Mouse (Mus musculus) lung, adult 2 months (tissue): ENCODE measurements around the gene Snx11. TPM values are rescaled to one million over a fixed set of nuclear protein-coding genes. Genes with fewer than 3 reads are reported as not detected.
A peak's percentile ranks its signal among the peaks of the same experiment; 100 is the strongest.
"Not testable (repeated sequence)": the region's sequence is repeated elsewhere in the genome, so short reads cannot be mapped to it uniquely, and the experiment has no call there.

Source experiments
- DNase-seq: peaks from one replicate; pipeline ENCODE4 v3.0.0; 2022
- H3K4me1 ChIP-seq: fragments of 200-500 bp; 2 replicates; pipeline ENCODE4 v1.6.1; 2011; ENCODE audit warnings: low read length; ENCODE audit not compliant: control insufficient read depth, insufficient read depth
- H3K4me3 ChIP-seq: fragments of 200-500 bp; replicated peaks from 2 replicates; pipeline ENCODE3; 2011; ENCODE audit warnings: low read depth, mild to moderate bottlenecking, control low read depth, low read length; ENCODE audit errors: extremely low read depth
- CTCF ChIP-seq: fragments of 200-500 bp; IDR thresholded peaks from 2 replicates; pipeline ENCODE4 v1.5.1; 2011; ENCODE audit warnings: mild to moderate bottlenecking, low read length, control low read depth; ENCODE audit not compliant: insufficient read depth
- POLR2A ChIP-seq: fragments of 200-500 bp; IDR thresholded peaks from 2 replicates; pipeline ENCODE4 v1.6.1; 2011; ENCODE audit warnings: low read depth, mild to moderate bottlenecking, control low read depth, low read length, borderline replicate concordance; ENCODE audit errors: extremely low read depth
- WGBS: fragments of 180-500 bp; shearing (Covaris S2); methylation state at CpG from one replicate; pipeline ENCODE4 v1.1.7; 2018; 5-methylcytosine and 5-hydroxymethylcytosine counted together
- polyA plus RNA-seq: library from polyadenylated mRNA; depleted of rRNA; stranded (reverse); fragments of >200 nt; gene quantifications from 2 replicates; pipeline ENCODE4 v1.2.3, GENCODE M21; 2012

Gene Snx11
- polyA plus RNA-seq, 1 experiment: 26.8 TPM

GRCm38 (mm10) chr11:96799511-96799910, 22.2 kb upstream of the Snx11 start:
- 91% methylated on average over 2 of the region's 2 CpGs for WGBS
- no peak overlapping the region for H3K4me3 ChIP-seq
- TF ChIP-seq CTCF (no peak), POLR2A (no peak)
- H3K4me1 ChIP-seq: 0 out of 2 replicates have a peak, but pooled peaks cover 3% of the 10 kb centered on the region
- DNase-seq: no peak

- WGBS: 16% methylated on average over 1 of the region's 1 CpGs
- TF ChIP-seq CTCF (0 out of 2 replicates have a peak, but pooled peaks have one; percentile 9), POLR2A (no peak)
- no peak for DNase-seq
- H3K4me3 ChIP-seq: no peak overlapping the region
- 0 out of 2 replicates have a peak, but pooled peaks cover 3% of the 10 kb centered on the region for H3K4me1 ChIP-seq
These were observed 19.2 kb upstream of the Snx11 start for GRCm38 (mm10) chr11:96796586-96796985.

DNA sequence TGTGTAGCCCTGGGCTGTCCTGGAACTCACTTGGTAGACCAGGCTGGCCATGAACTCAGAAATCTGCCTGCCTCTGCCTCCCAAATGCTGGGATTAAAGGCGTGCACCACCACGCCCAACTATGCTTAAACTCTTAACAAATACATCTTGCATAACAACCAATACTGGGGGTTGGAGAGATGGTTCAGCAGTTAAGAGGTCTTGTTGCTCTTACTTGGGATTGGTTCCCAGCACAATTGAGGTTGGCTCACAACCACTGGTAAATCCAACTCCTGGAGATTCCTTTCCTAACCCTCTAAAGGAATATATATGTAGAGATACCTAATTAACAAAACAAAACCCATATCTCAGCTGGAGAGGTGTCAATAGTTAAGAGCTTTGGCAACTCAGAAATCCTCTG, 18.7 kb upstream of the Snx11 start:
- Histone ChIP-seq H3K4me1 (0 out of 2 replicates have a peak, but pooled peaks cover 3% of the 10 kb centered on the region), H3K4me3 (no peak overlapping the region)
- no peak for DNase-seq
- TF ChIP-seq POLR2A (no peak), CTCF (no peak)
- 77% methylated on average over 2 of the region's 2 CpGs for WGBS

DNA sequence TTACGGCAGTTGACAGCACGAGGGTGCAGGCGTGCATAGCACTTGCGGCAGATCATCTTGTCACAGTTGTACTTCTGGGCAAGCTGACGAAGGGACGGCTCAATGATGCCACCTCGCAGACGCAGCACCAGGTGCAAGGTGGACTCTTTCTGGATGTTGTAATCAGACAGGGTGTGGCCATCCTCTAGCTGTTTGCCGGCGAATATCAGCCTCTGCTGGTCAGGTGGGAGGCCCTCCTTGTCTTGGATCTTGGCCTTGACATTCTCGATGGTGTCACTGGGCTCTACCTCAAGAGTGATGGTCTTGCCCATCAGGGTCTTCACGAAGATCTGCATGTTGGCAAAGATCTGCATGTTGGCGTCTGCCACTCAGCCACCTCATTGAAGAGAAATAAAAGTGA, 18.1 kb upstream of the Snx11 start:
- H3K4me3 ChIP-seq: no peak overlapping the region
- no peak for DNase-seq
- H3K4me1 ChIP-seq: peaks cover 6% of the 10 kb centered on the region; the same call in 1 of the 2 replicates
- TF ChIP-seq CTCF (no peak), POLR2A (no peak)
- WGBS: 84% methylated on average over 13 of the region's 13 CpGs

GRCm38 (mm10) chr11:96790681-96791080, 13.3 kb upstream of the Snx11 start:
- H3K4me3 ChIP-seq: no peak overlapping the region
- H3K4me1 ChIP-seq: peaks cover 9% of the 10 kb centered on the region
- TF ChIP-seq POLR2A: no peak
- TF ChIP-seq CTCF: no peak
- no peak for DNase-seq
- 14% methylated on average over 1 of the region's 1 CpGs for WGBS

DNA sequence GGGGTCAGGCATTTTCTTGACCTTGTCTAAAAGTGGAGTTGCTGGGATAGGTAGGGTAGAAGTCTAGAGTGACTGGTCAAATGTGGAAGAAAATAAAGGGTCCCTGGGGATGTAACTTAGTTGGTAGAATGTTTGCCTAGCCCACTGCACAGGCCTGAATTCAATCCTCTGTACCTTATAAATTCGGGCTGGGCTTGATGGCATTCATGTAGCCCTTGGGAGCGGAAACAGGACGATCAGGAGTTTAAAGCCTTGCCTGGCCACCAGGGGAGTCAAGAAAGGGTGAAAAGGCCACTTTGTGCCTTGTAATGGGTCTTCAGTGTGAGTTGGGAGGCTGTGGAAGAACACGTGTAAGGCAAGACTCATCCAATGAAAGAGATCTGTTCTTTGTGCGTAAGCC, 12.6 kb upstream of the Snx11 start:
- Histone ChIP-seq H3K4me1 (peaks cover 6% of the 10 kb centered on the region), H3K4me3 (peak overlapping the region; percentile 78)
- WGBS: 10% methylated on average over 5 of the region's 5 CpGs
- DNase-seq: no peak
- no peak for TF ChIP-seq CTCF
- TF ChIP-seq POLR2A: no peak

GRCm38 (mm10) chr11:96788871-96789795, 11.8 kb upstream of the Snx11 start, which contains the start of gene Cbx1:
Gene Cbx1, plus strand, starts transcription at chr11:96789127.
- Histone ChIP-seq H3K4me3 (peak within 1 kb of the TSS; percentile 78), H3K4me1 (peaks cover 6% of the 10 kb centered on the region)
- TF ChIP-seq POLR2A (peak; percentile 74; the same call in 1 of the 2 replicates), CTCF (no peak)
- under 1% methylated on average over 92 of the region's 93 CpGs for WGBS
- peak; percentile 91 for DNase-seq

DNA sequence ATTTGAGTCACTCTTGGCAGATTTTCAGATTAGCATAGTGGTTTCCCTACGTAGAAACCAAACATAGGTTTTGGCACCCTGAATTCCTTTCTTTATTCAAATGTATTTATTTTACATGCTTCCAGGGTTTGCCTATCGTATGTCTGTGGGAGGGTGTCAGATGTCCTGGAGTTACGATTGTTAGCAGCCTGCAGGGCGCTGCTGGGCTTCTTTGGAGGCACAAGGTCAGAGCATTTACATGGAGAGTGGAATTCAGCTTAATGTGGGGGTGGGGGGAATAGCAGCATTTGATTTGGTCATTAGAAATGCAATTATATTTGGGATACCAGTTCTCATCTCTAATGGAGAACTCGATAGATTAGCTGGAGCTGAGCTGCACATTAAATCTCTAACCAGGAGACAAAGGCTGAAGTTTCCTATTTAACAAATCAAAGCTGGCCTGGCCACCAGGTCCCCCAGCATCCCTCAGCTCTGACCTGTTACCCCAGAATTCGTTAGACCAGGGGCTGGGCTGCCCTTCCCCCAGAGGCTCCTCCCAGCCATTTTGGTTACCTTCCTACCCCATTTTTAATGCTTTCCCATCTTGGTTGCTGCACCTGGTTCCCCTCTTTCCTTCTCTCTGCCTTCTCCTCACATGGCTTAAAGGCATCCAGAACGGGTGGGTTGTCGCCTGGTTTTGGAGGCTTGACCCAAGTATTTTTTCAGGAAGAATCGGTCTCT, 9.5 kb upstream of the Snx11 start:
- 42% methylated on average over 9 of the region's 9 CpGs for WGBS
- Histone ChIP-seq H3K4me3 (no peak overlapping the region), H3K4me1 (peaks cover 6% of the 10 kb centered on the region)
- DNase-seq: no peak
- TF ChIP-seq POLR2A (no peak), CTCF (no peak)

DNA sequence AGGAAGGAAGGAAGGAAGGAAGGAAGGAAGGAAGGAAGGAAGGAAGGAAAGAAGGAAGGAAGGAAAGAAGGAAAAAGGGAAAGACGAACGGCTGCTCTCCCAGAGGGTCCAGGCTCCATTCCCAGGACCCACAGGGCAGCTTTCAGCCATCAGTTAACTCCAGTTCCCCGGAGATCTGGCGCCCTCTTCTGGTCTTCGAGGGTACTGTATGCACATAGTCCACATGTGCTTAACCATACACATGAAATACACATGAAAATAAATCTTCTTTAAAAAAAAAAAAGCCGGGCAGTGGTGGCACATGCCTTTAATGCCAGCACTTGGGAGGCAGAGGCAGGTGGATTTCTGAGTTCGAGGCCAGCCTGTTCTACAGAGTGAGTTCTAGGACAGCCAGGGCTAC, 7.5 kb upstream of the Snx11 start:
- 13% methylated on average over 7 of the region's 7 CpGs for WGBS

More for the DNA sequence above, 7.5 kb upstream of the Snx11 start:
- peak; percentile 58 for TF ChIP-seq CTCF
- peak; percentile 77 for DNase-seq
- not testable (repeated sequence) for H3K4me3 ChIP-seq, H3K4me1 ChIP-seq
